Mouse (Mus musculus): ENCODE measurements around the gene S100a4. TPM values are rescaled to one million over a fixed set of nuclear protein-coding genes. Genes with fewer than 3 reads are reported as not detected.

The S100a4 gene
- total RNA-seq, 4 experiments from 2014 or later, result 4.9 to 29.2 (median 11.3) TPM

DNA sequence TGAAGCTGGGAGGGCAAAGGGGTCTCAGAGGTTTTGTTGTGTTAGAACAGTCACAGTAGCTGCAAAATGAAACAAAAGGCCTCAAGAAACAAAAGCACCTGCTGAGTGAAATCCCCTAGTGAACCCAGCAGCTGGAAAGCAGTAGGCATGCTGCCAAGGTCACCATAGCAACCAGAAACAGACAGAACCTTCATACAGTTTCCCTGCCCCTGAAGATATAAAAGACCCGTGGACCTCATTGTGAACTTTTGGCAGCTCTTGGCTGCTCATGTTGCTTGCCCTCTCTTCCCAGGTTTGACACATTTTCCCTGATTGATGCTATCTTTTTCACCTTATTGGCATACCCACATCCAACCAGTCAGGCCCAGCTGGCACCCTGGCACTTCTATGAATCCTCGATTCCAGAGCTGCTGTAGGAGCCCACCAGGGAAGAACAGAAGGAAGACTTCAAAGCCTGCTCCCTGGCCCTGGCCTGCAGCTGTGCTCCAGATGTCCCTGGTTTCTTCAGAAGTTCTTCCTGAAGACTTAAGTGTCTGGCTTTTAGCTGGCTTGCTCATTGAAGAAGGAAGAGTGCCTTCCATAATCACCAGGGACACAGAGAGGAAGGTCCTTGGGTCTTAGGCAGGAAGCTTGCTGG is 20.0 kb downstream of the S100a4 start:
- DNase-seq (ENCODE audit: low spot score in 2 of 2), result peak in 1 of 2 experiments; percentile 36

DNA sequence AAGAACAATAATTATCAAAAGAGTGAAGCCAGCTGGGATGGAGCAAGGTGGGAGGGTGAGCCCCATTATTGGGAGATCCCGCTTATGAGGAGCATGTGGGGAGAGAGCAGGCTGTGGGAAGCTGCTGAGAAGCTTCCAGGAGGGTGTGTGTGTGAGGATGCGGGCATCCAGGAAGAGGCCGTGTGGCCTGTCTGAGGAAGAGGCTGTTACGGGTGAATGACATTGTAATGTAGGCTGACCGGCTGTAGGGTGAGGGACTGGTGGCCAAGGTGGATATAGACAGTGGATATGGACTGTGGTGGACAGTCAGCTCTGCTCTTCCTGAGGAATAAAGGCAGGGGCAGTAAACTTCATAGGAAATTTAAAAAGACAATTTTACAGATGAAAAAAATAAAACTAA is 21.9 kb downstream of the S100a4 start:
- no peak for DNase-seq (ENCODE audit: low spot score in 2 of 2)

DNA sequence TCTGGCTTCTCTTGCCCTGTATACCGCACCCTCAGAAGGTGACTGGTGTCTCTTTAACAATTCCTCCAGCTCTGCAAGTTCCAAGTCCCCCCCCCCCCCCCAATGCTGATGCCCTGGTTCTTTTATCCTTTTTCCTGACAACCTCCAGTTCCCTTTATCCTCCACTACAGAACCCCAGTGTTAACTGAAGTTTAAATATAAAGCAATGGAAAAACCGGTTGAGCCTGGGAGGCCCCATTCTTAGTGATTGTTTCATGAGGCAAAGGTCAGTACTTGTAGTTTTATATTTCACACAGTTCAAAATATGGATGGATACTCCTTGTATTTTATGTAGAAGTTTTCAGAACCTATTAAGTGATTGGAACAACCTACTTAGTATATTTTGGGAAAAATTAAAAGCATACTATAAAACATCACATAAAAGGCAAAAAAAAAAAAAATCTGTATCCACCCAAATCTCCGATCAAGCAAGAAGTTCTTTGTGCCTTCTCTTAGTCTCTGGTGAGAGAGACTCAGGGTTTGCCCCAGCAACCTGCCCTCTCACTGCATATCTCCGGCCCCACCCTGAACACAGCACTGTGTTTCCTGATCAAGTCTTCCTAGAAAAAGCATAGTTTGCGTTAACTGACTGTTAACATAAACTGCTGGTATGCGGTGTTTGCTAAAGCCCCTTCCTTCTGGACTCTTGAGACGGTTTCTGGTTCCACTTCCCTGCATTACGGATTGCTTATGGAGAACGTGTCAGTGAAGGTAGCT is 22.9 kb downstream of the S100a4 start:
- no peak for DNase-seq (ENCODE audit: low spot score in 2 of 2)

GRCm38 (mm10) chr3:90627366-90627765 is 23.8 kb downstream of the S100a4 start:
- no peak for DNase-seq (ENCODE audit: low spot score in 2 of 2)

DNA sequence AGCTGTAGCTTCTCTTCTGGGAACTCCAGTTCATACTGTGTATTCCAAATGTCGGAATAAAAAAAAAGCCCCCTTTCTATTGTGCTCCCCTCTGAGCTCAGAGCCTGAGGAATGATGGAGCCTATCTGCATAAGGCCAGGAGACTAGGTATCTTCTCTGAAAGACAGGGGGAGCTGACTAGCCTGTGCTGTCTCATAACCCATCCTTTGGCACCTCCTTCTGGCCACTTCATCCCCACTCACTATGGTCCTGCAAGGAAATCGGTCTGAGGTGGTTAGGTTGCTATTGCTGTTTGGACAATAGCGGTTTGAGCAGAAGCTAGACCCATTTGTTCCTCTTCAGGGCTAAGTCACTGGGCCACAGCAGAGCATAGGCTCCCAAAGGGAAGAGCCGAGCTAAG is 24.2 kb downstream of the S100a4 start:
- no peak for DNase-seq (ENCODE audit: low spot score in 2 of 2)

- no peak for DNase-seq (ENCODE audit: low spot score in 2 of 2)
Measured at GRCm38 (mm10) chr3:90629298-90629697, 25.7 kb downstream of the S100a4 start.

DNA sequence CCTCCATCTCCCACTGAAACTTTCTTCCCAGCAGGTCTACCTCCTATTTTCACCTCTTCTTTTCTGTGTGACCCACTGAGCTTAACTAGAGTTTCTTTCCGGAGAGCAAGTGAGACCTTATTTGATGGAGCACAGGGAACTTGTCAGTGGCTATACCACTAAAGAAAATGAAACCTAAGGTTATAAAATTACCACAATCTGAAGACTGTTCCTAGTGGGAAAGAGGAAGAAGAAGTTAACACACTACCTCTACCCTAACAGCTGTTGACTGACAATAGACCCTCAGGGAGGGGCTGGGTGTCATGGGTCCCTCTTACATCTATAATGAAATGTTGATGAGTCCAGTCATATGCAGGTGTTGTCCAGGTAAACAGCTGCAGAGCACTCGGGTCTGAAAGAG is 28.4 kb downstream of the S100a4 start:
- no peak for DNase-seq (ENCODE audit: low spot score in 2 of 2)

DNA sequence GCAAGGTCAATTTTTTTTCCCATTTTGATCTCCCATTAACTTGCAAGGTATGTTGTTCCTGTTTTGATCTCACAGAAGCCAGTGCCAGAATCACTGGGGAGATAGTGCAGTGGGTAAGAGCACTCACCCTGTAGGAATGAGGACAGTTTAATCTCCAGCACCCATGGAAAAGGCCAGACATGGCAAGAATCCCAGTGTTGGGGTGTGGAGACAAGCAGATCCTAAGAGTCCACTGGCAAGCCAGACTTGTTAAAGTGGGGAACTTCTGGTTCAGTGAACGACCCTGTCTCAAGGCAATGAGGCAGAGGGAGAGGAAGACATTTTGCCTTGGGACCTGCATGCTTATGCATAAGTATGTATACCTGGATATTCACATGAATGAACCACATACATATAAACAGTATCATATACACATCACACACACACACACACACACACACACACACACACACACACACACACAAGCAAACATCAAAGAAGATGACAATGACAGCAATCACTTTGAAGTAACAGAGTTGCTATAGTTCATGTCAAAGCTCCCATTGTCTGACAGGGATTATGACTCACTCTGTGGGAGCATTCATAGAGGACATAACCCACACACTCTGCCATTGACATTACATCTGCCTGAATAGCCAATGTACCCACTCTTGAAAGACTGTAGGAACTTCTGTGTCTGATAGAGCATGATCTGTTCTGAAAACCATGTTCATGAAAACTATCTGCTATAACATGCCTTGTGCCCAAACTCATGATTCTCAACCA is 35.1 kb downstream of the S100a4 start:
- DNase-seq (ENCODE audit: low spot score in 2 of 2), result no peak

DNA sequence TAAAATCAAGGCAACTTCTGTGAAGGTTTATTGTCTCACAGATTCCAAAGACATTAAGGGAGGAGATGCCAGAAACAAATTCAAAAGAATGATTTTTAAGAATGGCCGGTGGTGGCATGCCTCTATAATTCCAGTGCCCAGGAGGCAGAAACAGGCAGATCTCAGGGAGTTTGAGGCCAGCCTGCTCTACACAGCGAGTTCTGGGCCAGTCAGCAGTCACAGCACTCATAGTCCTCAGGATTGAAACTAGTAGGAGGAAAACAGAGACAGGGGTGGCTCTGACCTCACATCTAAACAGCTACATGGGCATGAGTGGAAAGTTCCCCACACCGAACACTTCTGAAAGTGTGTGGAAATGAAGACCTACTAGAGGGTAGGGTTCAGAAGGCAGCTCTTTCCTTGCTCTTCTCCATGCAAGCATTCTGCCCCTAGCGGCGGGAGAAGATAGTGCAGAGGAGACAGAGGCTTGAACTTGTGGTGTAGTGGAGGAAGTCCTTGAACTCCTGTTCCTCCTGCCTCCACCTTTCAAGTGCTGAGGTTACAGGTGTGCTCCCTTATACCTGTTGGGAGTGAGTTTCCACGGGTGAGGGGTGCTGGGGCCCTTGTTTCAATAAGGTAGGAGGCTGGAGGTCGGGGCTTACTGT is 36.1 kb downstream of the S100a4 start:
- DNase-seq (ENCODE audit: low spot score in 2 of 2), result no peak

DNA sequence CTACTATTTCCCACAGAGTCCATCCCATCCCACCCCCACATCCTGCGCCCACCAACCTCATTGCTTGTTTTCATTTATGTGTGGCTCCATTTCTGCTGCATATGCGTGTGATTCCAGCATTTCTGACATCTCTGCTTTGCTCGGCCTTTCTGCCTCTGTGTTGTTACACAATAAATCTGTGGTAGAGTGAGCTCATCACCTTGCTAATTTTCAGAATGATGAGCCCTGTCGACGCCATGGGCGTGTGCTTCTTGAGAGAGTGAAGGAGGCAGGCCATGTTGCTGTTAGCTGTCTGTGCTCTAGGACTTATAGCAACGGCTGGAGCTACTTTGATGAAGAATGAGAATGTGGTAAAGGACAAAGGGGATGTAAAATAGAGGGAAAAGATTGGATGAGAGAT is 37.4 kb downstream of the S100a4 start:
- no peak for DNase-seq (ENCODE audit: low spot score in 2 of 2)

GRCm38 (mm10) chr3:90644220-90644619 is 40.6 kb downstream of the S100a4 start:
- DNase-seq (ENCODE audit: low spot score in 2 of 2), result peak in 1 of 2 experiments; percentile 27

DNA sequence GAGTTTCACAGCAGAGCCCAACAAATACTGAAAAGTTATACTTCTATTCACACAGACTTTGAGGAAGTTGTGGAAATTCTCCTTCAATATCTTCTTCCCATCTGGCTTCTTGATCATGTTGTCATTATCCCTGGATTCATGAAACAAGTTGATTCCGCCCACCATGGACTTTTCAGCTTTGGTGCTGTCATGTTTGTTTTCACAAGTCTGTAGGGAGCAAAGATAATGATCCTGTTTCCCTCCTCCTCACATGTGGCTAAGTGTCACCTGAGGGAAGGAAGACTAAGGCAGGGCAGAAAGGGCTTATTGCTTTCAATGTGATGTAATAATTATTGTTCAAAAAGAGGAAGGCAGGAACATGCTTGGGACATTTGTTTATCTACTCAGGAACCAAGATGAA is 43.7 kb downstream of the S100a4 start:
- DNase-seq (ENCODE audit: low spot score in 2 of 2), result no peak

GRCm38 (mm10) chr3:90648981-90649380 is 45.4 kb downstream of the S100a4 start:
- DNase-seq (ENCODE audit: low spot score in 2 of 2), result no peak

- no peak for DNase-seq (ENCODE audit: low spot score in 2 of 2)
Measured at GRCm38 (mm10) chr3:90649832-90650231, 46.3 kb downstream of the S100a4 start.

DNA sequence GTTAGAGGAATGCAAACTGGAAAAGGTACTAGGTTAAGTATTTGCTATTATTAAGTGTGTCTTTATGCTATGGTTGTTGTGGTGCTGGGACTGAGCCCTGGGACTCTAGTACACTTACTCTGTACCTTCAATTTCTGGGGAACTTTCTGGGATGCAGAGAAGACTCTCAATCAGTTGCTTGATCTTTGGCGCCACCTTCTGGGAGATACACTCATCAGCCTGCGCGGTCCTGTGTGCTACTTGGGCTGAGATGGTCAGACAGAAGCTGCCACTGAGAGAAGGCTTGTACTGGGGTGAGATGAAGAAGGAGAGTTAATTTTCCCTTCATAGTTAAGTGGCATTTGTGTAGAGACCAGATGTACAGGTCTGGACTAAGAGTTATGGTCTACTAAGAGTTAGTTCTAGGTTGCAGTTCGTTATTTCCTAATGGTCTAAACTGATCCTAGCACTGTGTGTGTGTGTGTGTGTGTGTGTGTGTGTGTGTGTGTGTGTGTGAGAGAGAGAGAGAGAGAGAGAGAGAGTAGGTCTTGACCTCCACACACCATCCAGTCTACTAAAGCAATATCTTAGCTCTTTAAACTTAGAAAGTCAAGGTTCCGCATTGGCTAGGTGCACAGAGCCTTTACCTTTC is 49.4 kb downstream of the S100a4 start:
- peak; percentile 38 to 42 for DNase-seq (ENCODE audit: low spot score in 2 of 2)

GRCm38 (mm10) chr3:90653717-90654116 is 50.1 kb downstream of the S100a4 start, which contains the start of gene S100a7a:
TSS of gene S100a7a (plus strand) at chr3:90654017.
- no peak for DNase-seq (ENCODE audit: low spot score in 2 of 2)

Other genes starting within 250 kb of the S100a4 start
- 1 to 10 TPM in 2 of 4 experiments, under 1 TPM in 2; 0.65 to 1.1 (median 0.96) TPM for gene Slc27a3, start 213.8 kb upstream of the S100a4 start, total RNA-seq (2022)
- gene Ints3, start 170.1 kb upstream of the S100a4 start, total RNA-seq (2022), result 10 to 100 TPM; 14.0 to 16.8 (median 14.8) TPM
- 1 to 10 TPM; 3.8 to 6.9 (median 6.1) TPM for gene Npr1, start 137.9 kb upstream of the S100a4 start, total RNA-seq (2022)
- gene Ilf2, start 127.6 kb upstream of the S100a4 start, total RNA-seq (2022), result 10 to 100 TPM; 24.4 to 33.4 (median 26.9) TPM
- gene Snapin, start 112.7 kb upstream of the S100a4 start, total RNA-seq (2022), result 10 to 100 TPM; 77.7 to 93.9 (median 78.5) TPM
- gene Chtop, start 94.3 kb upstream of the S100a4 start, total RNA-seq (2022), result 100 to 1,000 TPM; 112 to 117 (median 114) TPM
- gene S100a1, start 89.4 kb upstream of the S100a4 start, total RNA-seq (2022), result 100 to 1,000 TPM; 157 to 190 (median 173) TPM
- 10 to 100 TPM in 3 of 4 experiments, 1 to 10 TPM in 1; 7.5 to 16.2 (median 11.8) TPM for gene S100a13, start 89.3 kb upstream of the S100a4 start, total RNA-seq (2022)
- not detected for gene S100a14, start 76.9 kb upstream of the S100a4 start, total RNA-seq (2022)
- gene S100a16, start 66.5 kb upstream of the S100a4 start, total RNA-seq (2022), result 10 to 100 TPM; 50.1 to 57.1 (median 51.9) TPM
- gene S100a3, start 43.2 kb upstream of the S100a4 start, total RNA-seq (2022), result not detected
- gene S100a2, start 13.5 kb upstream of the S100a4 start, total RNA-seq (2022), result not detected
- gene Gm42674, start 1.9 kb upstream of the S100a4 start, total RNA-seq (2022), result not detected
- 1 to 10 TPM in 2 of 4 experiments, under 1 TPM in 1, not detected in 1; 0.68 to 2.5 (median 2.2) TPM for gene S100a5, start 4.8 kb downstream of the S100a4 start, total RNA-seq (2022)
- gene S100a6, start 9.1 kb downstream of the S100a4 start, total RNA-seq (2022), result 10 to 100 TPM; 38.3 to 90.6 (median 55.1) TPM
- gene S100a7a, start 50.2 kb downstream of the S100a4 start, total RNA-seq (2022), result not detected
- under 1 TPM in 2 of 4 experiments, not detected in 2; 0.75 to 0.92 TPM for gene S100a8, start 65.2 kb downstream of the S100a4 start, total RNA-seq (2022)
- not detected for gene S100a9, start 92.0 kb downstream of the S100a4 start, total RNA-seq (2022)
- not detected for gene Pglyrp4, start 123.1 kb downstream of the S100a4 start, total RNA-seq (2022)
- not detected for gene Gm5849, start 174.1 kb downstream of the S100a4 start, total RNA-seq (2022)